Mouse (Mus musculus): Measurements from ENCODE around the gene Ndufs1. TPM values are rescaled to one million over a fixed set of nuclear protein-coding genes. Genes with fewer than 3 reads are reported as not detected.

The Ndufs1 gene
- polyA plus RNA-seq (2014; fragmentation: Nextera tagmentation; extraction: Ambion mirVana) = 113 and 147 TPM in 2 replicates

DNA sequence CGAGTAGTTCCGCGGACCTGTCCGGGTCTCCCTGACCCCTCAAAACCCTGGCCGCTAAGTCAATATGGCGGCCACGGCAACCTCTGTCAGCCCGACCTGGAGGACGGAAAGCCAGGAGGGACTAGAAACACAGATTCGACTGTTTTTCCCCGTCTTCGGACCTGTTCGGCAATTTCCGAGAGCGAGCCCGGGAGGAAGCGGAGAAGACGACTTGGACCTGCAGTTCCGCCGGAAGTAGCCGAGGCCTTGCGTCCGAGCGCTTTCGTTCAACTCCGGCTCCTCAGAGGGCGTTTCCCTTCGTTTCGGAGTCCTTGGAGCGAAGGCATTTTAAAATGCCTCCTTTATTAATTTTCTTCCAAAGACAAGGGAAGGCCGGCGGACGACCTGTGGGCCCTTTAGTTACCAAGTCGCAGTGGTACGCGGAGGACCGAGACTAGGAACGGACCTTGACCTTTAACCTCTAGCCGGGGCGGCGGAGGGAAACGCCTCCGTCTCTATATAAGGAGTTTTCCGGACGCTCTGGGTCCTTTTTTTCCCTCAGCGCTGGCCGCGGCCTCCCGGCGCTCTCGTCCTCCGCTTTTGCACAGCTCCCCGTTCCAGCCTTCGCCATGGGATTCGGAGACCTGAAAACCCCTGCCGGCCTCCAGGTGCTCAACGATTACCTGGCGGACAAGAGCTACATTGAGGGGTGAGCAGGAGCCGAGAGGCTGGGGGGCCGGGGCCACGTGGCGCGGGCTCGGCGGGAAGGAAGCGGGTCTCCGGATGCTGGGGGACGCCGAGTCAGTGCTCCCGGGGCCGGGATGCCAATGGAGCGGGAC, at the start of gene Ndufs1, which contains the start of gene Eef1b2:
Gene Ndufs1, minus strand, starts transcription at position 230 of the 818 bp plus-strand sequence.
Gene Eef1b2, plus strand, starts transcription at position 222 of the 818 bp plus-strand sequence.
- WGBS = under 1% methylated on average over 72 of the region's 72 CpGs
- ATAC-seq (ENCODE audit: low FRiP score, low TSS enrichment) = peak; percentile 88

DNA sequence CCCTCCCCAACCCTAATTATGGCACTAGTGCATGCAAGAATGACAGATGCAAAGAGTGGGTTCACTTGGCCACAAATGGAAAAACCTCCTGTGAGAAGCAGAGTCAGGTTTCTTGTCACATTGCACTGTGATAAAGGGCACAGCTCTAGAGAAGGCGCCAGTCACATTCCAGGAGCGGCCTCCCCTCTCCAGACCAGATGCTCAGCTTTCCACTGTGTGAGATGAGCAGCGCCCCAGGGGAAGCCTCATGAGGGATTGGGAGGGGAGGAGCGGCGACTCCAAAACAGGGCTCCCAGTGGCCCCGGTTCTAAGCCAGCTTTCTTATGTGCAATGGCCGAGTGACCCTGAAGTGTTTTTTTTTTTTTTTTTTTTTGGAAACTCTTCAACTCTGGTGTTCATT, 49.3 kb upstream of the Ndufs1 start:
- 8% methylated on average over 7 of the region's 7 CpGs for WGBS

More for the DNA sequence above, at the start of gene Ndufs1, which contains the start of gene Eef1b2:
- peak within 1 kb of the TSS; percentile 76 for H3K4me2 ChIP-seq (replicated peaks; ENCODE audit: low read depth, low read length)
- peaks cover 46% of the 10 kb centered on the region for H3K36me3 ChIP-seq (ENCODE audit: control insufficient read depth, insufficient read depth, low read length)
- no peaks in the 10 kb centered on the region for H3K27me3 ChIP-seq (ENCODE audit: control insufficient read depth, insufficient read depth, low read length)
- H3K4me3 ChIP-seq (ENCODE audit: low read length) = peak within 1 kb of the TSS; percentile 97
- peak within 1 kb of the TSS; percentile 93 for H3K9ac ChIP-seq (ENCODE audit: low read depth, low read length)
- peaks cover 16% of the 10 kb centered on the region for H3K4me1 ChIP-seq (ENCODE audit: control insufficient read depth, insufficient read depth, low read length)
- no peaks in the 10 kb centered on the region for H3K9me3 ChIP-seq (ENCODE audit: control insufficient read depth, low read length)
- H3K27ac ChIP-seq (ENCODE audit: low read depth, low read length) = peak within 1 kb of the TSS; percentile 91

DNA sequence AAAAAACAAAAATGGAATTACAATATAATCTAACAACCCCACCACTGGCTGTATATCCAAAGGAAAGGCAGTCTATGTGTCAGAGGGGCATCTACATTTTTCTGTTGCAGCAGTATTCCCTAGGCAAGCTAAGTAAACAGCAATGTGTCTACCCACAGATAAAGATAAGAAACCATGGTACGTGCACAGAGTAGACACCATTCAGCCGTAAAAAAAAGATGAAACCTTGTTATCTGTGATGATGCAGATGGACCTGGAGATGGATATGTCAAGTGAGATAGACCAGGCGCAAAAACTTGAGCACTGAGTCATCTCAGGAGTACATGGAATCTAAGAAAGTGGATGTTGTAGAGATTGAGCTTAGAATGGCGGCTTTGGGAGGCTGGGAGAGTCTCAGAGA, 48.4 kb upstream of the Ndufs1 start:
- Histone ChIP-seq H3K4me2 (replicated peaks; ENCODE audit: low read depth, low read length) (no peak overlapping the region), H3K4me3 (ENCODE audit: low read length) (no peak overlapping the region), H3K4me1 (ENCODE audit: control insufficient read depth, insufficient read depth, low read length) (no peaks in the 10 kb centered on the region), H3K36me3 (ENCODE audit: control insufficient read depth, insufficient read depth, low read length) (no peaks in the 10 kb centered on the region), H3K27me3 (ENCODE audit: control insufficient read depth, insufficient read depth, low read length) (no peaks in the 10 kb centered on the region), H3K9me3 (ENCODE audit: control insufficient read depth, low read length) (no peaks in the 10 kb centered on the region), H3K9ac (ENCODE audit: low read depth, low read length) (no peak overlapping the region), H3K27ac (ENCODE audit: low read depth, low read length) (no peak overlapping the region)
- 80% methylated on average over 4 of the region's 4 CpGs for WGBS
- ATAC-seq (ENCODE audit: low FRiP score, low TSS enrichment) = no peak

More for the DNA sequence above, 49.3 kb upstream of the Ndufs1 start:
- H3K27ac ChIP-seq (ENCODE audit: low read depth, low read length) = no peak overlapping the region
- ATAC-seq (ENCODE audit: low FRiP score, low TSS enrichment) = peak; percentile 75
- H3K4me3 ChIP-seq (ENCODE audit: low read length) = no peak overlapping the region
- no peak overlapping the region for H3K9ac ChIP-seq (ENCODE audit: low read depth, low read length)
- H3K9me3 ChIP-seq (ENCODE audit: control insufficient read depth, low read length) = no peaks in the 10 kb centered on the region
- H3K4me1 ChIP-seq (ENCODE audit: control insufficient read depth, insufficient read depth, low read length) = no peaks in the 10 kb centered on the region
- no peaks in the 10 kb centered on the region for H3K27me3 ChIP-seq (ENCODE audit: control insufficient read depth, insufficient read depth, low read length)
- no peak overlapping the region for H3K4me2 ChIP-seq (replicated peaks; ENCODE audit: low read depth, low read length)
- no peaks in the 10 kb centered on the region for H3K36me3 ChIP-seq (ENCODE audit: control insufficient read depth, insufficient read depth, low read length)

DNA sequence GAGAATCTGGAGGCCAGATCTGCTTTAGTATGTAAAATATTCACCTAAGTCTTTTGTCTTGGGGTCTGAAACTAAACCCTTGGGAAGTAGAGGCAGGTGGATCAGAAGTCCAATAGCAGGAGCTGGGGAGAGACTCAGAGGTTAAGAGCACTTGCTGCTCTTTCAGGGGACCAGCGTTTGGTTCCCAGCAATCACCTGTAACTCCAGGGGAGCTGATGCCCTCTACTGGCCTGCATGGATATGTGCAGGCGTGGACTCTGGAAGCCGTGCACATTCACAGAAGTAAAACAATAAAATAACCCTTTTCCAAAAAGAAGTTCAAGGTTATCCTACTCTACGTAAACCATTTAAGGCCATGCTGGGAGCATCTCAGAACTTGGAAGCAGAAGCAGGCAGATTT, 42.6 kb upstream of the Ndufs1 start:
- Histone ChIP-seq H3K4me3 (ENCODE audit: low read length) (no peak overlapping the region), H3K4me1 (ENCODE audit: control insufficient read depth, insufficient read depth, low read length) (no peaks in the 10 kb centered on the region), H3K9ac (ENCODE audit: low read depth, low read length) (no peak overlapping the region), H3K27me3 (ENCODE audit: control insufficient read depth, insufficient read depth, low read length) (no peaks in the 10 kb centered on the region), H3K4me2 (replicated peaks; ENCODE audit: low read depth, low read length) (no peak overlapping the region), H3K27ac (ENCODE audit: low read depth, low read length) (no peak overlapping the region), H3K36me3 (ENCODE audit: control insufficient read depth, insufficient read depth, low read length) (no peaks in the 10 kb centered on the region), H3K9me3 (ENCODE audit: control insufficient read depth, low read length) (no peaks in the 10 kb centered on the region)
- 95% methylated on average over 4 of the region's 4 CpGs for WGBS
- no peak for ATAC-seq (ENCODE audit: low FRiP score, low TSS enrichment)

DNA sequence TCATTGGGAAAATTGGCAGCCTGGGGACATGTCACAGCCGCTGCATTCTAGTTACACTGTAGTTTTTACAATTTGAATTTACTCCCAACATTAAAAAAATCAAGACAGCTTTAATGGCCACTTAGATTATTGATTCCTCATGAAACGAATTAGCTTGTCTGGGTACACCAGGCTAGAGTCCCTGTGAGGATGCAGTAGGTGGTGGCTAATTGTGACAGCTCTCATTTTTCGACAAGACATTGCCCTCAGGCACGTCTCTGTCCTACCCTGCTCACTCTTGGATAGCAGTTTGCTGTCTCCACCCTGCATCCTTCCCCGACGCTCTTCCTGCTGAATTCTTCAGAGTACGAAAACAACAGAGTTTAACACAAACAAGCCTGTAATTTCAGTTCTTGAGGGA, 38.0 kb upstream of the Ndufs1 start:
- H3K4me3 ChIP-seq (ENCODE audit: low read length) = no peak overlapping the region
- WGBS = 42% methylated on average over 7 of the region's 7 CpGs
- no peaks in the 10 kb centered on the region for H3K36me3 ChIP-seq (ENCODE audit: control insufficient read depth, insufficient read depth, low read length)
- H3K9ac ChIP-seq (ENCODE audit: low read depth, low read length) = no peak overlapping the region
- H3K4me2 ChIP-seq (replicated peaks; ENCODE audit: low read depth, low read length) = no peak overlapping the region
- H3K27me3 ChIP-seq (ENCODE audit: control insufficient read depth, insufficient read depth, low read length) = no peaks in the 10 kb centered on the region
- H3K27ac ChIP-seq (ENCODE audit: low read depth, low read length) = no peak overlapping the region
- ATAC-seq (ENCODE audit: low FRiP score, low TSS enrichment) = no peak
- H3K9me3 ChIP-seq (ENCODE audit: control insufficient read depth, low read length) = no peaks in the 10 kb centered on the region
- no peaks in the 10 kb centered on the region for H3K4me1 ChIP-seq (ENCODE audit: control insufficient read depth, insufficient read depth, low read length)

DNA sequence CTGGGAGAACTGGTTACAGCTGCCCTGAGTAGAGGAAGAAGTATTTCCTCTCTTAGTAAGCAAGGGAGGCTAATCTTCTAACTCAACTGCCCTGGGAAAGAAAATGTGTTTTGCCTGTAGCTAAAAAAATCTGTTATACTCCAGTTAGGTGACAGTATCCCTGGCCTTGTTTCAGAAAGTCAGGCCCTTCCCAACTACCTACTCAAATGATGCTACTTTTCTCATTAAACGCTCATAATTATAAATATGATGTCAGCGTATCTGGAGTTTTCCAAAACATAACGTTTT, 37.6 kb upstream of the Ndufs1 start, which contains the start of gene Gpr1:
Gene Gpr1, minus strand, starts transcription at position 273 of the 288 bp plus-strand sequence.
- H3K4me3 ChIP-seq (ENCODE audit: low read length) = 0 out of 2 replicates have a peak within 1 kb of the TSS, but pooled peaks have one; percentile 1
- 46% methylated on average over 3 of the region's 3 CpGs for WGBS

DNA sequence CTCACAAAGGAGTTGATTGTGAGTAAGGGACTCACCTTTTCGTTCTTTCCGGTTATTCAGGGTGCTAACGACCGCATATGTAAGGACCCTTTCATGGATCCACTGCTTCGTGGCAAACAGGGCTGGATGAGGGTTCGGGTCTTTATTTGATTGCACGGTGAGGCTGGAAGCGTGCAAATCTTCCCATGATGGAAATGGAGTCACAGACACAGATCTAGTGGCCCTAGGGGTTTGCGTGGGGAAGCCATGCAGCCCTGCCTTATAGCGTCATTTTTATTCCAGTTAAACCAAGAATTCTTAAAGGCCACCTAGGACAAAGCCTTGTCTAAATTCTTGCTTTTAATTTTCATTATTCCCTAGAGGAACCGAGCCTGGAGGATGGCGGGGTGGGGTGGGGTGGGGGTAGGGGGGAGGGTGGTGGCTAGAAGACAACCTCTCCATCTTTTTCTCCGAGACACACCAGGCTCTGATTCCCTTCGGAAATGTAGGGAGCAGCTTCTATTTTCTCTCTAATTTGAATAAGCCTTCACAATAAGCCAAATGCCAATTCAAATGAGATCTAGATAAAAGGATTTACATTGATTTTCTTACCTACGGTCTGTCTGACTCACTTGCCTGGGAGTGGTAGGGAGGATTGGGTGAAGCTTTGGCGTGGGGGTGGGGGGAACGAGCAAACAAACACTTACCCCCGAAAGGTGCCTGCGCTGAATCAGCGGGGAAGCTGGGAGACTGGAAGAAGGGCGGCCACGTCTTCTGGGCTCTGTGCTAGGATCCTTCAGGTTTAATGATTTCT, 37.0 kb upstream of the Ndufs1 start:
- Histone ChIP-seq H3K9ac (ENCODE audit: low read depth, low read length) (no peak overlapping the region), H3K27me3 (ENCODE audit: control insufficient read depth, insufficient read depth, low read length) (no peaks in the 10 kb centered on the region), H3K36me3 (ENCODE audit: control insufficient read depth, insufficient read depth, low read length) (no peaks in the 10 kb centered on the region), H3K4me1 (ENCODE audit: control insufficient read depth, insufficient read depth, low read length) (no peaks in the 10 kb centered on the region), H3K9me3 (ENCODE audit: control insufficient read depth, low read length) (no peaks in the 10 kb centered on the region), H3K4me2 (replicated peaks; ENCODE audit: low read depth, low read length) (no peak overlapping the region; the same call in 1 of the 2 replicates), H3K4me3 (ENCODE audit: low read length) (0 out of 2 replicates have a peak overlapping the region, but pooled peaks have one; percentile 1), H3K27ac (ENCODE audit: low read depth, low read length) (no peak overlapping the region)
- ATAC-seq (ENCODE audit: low FRiP score, low TSS enrichment) = no peak
- WGBS = 24% methylated on average over 22 of the region's 22 CpGs

More for the DNA sequence above, 37.6 kb upstream of the Ndufs1 start, which contains the start of gene Gpr1:
- Histone ChIP-seq H3K4me1 (ENCODE audit: control insufficient read depth, insufficient read depth, low read length) (no peaks in the 10 kb centered on the region), H3K4me2 (replicated peaks; ENCODE audit: low read depth, low read length) (no peak within 1 kb of the TSS; the same call in 1 of the 2 replicates), H3K9ac (ENCODE audit: low read depth, low read length) (no peak within 1 kb of the TSS), H3K9me3 (ENCODE audit: control insufficient read depth, low read length) (no peaks in the 10 kb centered on the region), H3K27ac (ENCODE audit: low read depth, low read length) (no peak within 1 kb of the TSS), H3K27me3 (ENCODE audit: control insufficient read depth, insufficient read depth, low read length) (no peaks in the 10 kb centered on the region), H3K36me3 (ENCODE audit: control insufficient read depth, insufficient read depth, low read length) (no peaks in the 10 kb centered on the region)
- no peak for ATAC-seq (ENCODE audit: low FRiP score, low TSS enrichment)

DNA sequence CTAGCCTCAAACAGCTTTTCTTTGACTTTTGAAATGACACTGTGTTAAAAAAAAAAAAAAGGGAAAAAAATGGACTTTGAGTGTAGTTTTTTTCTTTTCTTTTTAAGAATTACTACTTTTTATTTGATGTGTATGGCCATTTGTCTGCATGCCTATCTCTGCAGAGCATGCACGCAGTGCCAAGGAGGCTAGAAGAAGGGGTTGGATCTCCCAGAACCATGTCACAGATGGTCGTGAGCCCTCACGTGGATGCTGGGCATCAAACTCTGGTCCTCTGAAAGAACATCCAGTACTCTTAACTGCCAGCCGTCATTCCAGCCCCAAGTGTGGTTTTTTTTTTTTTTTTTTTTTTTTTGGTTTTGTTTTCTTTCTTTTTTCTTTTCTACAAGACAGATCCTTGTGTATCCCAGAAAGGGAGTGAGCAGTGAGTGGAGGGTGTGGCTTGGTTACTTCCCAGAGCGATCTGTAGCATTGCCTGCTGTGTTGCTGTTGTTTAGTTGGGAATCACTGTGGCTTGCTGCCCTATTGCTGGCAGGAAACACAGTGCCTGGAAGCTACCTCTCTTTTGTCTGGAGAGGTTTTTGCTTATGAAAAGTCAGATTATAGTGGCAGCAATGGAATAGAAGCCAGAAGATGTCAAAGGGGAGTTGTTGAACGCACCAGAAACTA, 33.4 kb upstream of the Ndufs1 start:
- H3K4me1 ChIP-seq (ENCODE audit: control insufficient read depth, insufficient read depth, low read length) = no peaks in the 10 kb centered on the region
- H3K27me3 ChIP-seq (ENCODE audit: control insufficient read depth, insufficient read depth, low read length) = no peaks in the 10 kb centered on the region

More for the DNA sequence above, 33.4 kb upstream of the Ndufs1 start:
- 36% methylated on average over 6 of the region's 6 CpGs for whole genome bisulfite sequencing
- Histone ChIP-seq H3K4me2 (replicated peaks; ENCODE audit: low read depth, low read length) (no peak overlapping the region), H3K9me3 (ENCODE audit: control insufficient read depth, low read length) (no peaks in the 10 kb centered on the region), H3K9ac (ENCODE audit: low read depth, low read length) (no peak overlapping the region), H3K4me3 (ENCODE audit: low read length) (no peak overlapping the region), H3K27ac (ENCODE audit: low read depth, low read length) (no peak overlapping the region), H3K36me3 (ENCODE audit: control insufficient read depth, insufficient read depth, low read length) (no peaks in the 10 kb centered on the region)
- ATAC-seq (ENCODE audit: low FRiP score, low TSS enrichment) = no peak
